Mouse (Mus musculus) heart, embryonic 16.5 days (tissue): ENCODE results near the gene Mthfd1. TPM values are rescaled to one million over a fixed set of nuclear protein-coding genes. Genes with fewer than 3 reads are reported as not detected.

ENCODE experiments used
- ATAC-seq: fragments of 200-750 bp; cut with Nextera tagmentation; replicated peaks from 2 replicates; pipeline ENCODE4 v1.8.0; 2017; ENCODE audit warnings: moderate number of reproducible peaks; ENCODE audit not compliant: insufficient read depth, low FRiP score; ENCODE audit errors: extremely low read depth
- H3K27ac ChIP-seq: fragments of 300-500 bp; sonication (generic); 2 replicates; pipeline ENCODE4 v1.5.1; 2014; ENCODE audit warnings: mild to moderate bottlenecking, low read length, control low read depth, moderate library complexity
- H3K27me3 ChIP-seq: fragments of 300-500 bp; sonication (generic); 2 replicates; pipeline ENCODE4 v1.6.1; 2014; ENCODE audit warnings: low read length, mixed read lengths; ENCODE audit not compliant: control insufficient read depth, insufficient read depth
- H3K36me3 ChIP-seq: fragments of 300-500 bp; sonication (generic); 2 replicates; pipeline ENCODE4 v1.6.1; 2014; ENCODE audit not compliant: control insufficient read depth, insufficient read depth
- H3K4me1 ChIP-seq: fragments of 300-500 bp; sonication (generic); 2 replicates; pipeline ENCODE4 v1.6.1; 2014; ENCODE audit warnings: low read length, mixed read lengths; ENCODE audit not compliant: control insufficient read depth, insufficient read depth
- H3K4me2 ChIP-seq: fragments of 300-500 bp; sonication (generic); 2 replicates; pipeline ENCODE4 v1.6.1; 2014; ENCODE audit warnings: low read depth, mild to moderate bottlenecking, control low read depth, low read length
- H3K4me3 ChIP-seq: fragments of 300-500 bp; sonication (generic); 2 replicates; pipeline ENCODE4 v1.5.1; 2014; ENCODE audit warnings: mild to moderate bottlenecking, control low read depth, low read length
- H3K9ac ChIP-seq: fragments of 300-500 bp; sonication (generic); 2 replicates; pipeline ENCODE4 v1.6.1; 2014; ENCODE audit warnings: low read length, control low read depth
- H3K9me3 ChIP-seq: fragments of 300-500 bp; sonication (generic); replicated peaks from 2 replicates; pipeline ENCODE4 v1.6.1; 2016; ENCODE audit warnings: low read length; ENCODE audit not compliant: control insufficient read depth
- WGBS: fragments of 180-500 bp; shearing (Covaris S2); extraction: QIAGEN DNeasy Blood & Tissue Kit; methylation state at CpG from one replicate; pipeline ENCODE4 v1.1.7; 2014; 5-methylcytosine and 5-hydroxymethylcytosine counted together
- polyA plus RNA-seq: library from polyadenylated mRNA; unstranded; fragments of >200 nt; fragmentation: Nextera tagmentation; extraction: Ambion mirVana; gene quantifications from 2 replicates; pipeline ENCODE4 v1.2.1, GENCODE M21; 2015

Gene Mthfd1
- polyA plus RNA-seq, 1 experiment from 2014 or later, result 45.8 TPM

- H3K27me3 ChIP-seq, result no peaks in the 10 kb centered on the region
- peaks cover 6% of the 10 kb centered on the region; the same call in 1 of the 2 replicates for H3K4me1 ChIP-seq
- no peak overlapping the region for H3K4me2 ChIP-seq
- no peak for ATAC-seq
- H3K27ac ChIP-seq, result no peak overlapping the region
- H3K9me3 ChIP-seq, result no peaks in the 10 kb centered on the region
- no peak overlapping the region for H3K9ac ChIP-seq
- 82% methylated on average over 6 of the region's 6 CpGs for WGBS
- peaks cover 26% of the 10 kb centered on the region for H3K36me3 ChIP-seq
- no peak overlapping the region for H3K4me3 ChIP-seq
Measured at GRCm38 (mm10) chr12:76285418-76285817, 30.3 kb downstream of the Mthfd1 start.

- no peak overlapping the region for H3K27ac ChIP-seq
- H3K9me3 ChIP-seq, result no peaks in the 10 kb centered on the region
- peaks cover 42% of the 10 kb centered on the region for H3K36me3 ChIP-seq
- no peak overlapping the region for H3K9ac ChIP-seq
- no peaks in the 10 kb centered on the region for H3K4me1 ChIP-seq
- no peaks in the 10 kb centered on the region for H3K27me3 ChIP-seq
- no peak overlapping the region for H3K4me3 ChIP-seq
- WGBS, result 75% methylated on average over 8 of the region's 8 CpGs
- no peak overlapping the region for H3K4me2 ChIP-seq
- ATAC-seq, result no peak
Measured at GRCm38 (mm10) chr12:76287986-76288385, 32.9 kb downstream of the Mthfd1 start.

- H3K4me3 ChIP-seq, result no peak overlapping the region
- WGBS, result 89% methylated on average over 5 of the region's 5 CpGs
- peaks cover 38% of the 10 kb centered on the region for H3K36me3 ChIP-seq
- H3K27ac ChIP-seq, result no peak overlapping the region
- no peak overlapping the region for H3K4me2 ChIP-seq
- H3K27me3 ChIP-seq, result no peaks in the 10 kb centered on the region
- no peaks in the 10 kb centered on the region for H3K4me1 ChIP-seq
- H3K9me3 ChIP-seq, result no peaks in the 10 kb centered on the region
- H3K9ac ChIP-seq, result no peak overlapping the region
- no peak for ATAC-seq
Measured at GRCm38 (mm10) chr12:76288494-76288893, 33.4 kb downstream of the Mthfd1 start.

GRCm38 (mm10) chr12:76289428-76289827 is 34.3 kb downstream of the Mthfd1 start:
- Histone ChIP-seq H3K27ac (no peak overlapping the region), H3K4me2 (no peak overlapping the region), H3K4me1 (no peaks in the 10 kb centered on the region), H3K36me3 (peaks cover 35% of the 10 kb centered on the region), H3K4me3 (no peak overlapping the region), H3K9ac (no peak overlapping the region), H3K27me3 (no peaks in the 10 kb centered on the region), H3K9me3 (no peaks in the 10 kb centered on the region)
- no peak for ATAC-seq
- WGBS, result 96% methylated on average over 12 of the region's 12 CpGs

GRCm38 (mm10) chr12:76290271-76290670 is 35.2 kb downstream of the Mthfd1 start:
- ATAC-seq, result no peak
- no peak overlapping the region for H3K9ac ChIP-seq
- H3K4me3 ChIP-seq, result no peak overlapping the region
- H3K27ac ChIP-seq, result no peak overlapping the region
- H3K36me3 ChIP-seq, result peaks cover 39% of the 10 kb centered on the region
- H3K27me3 ChIP-seq, result no peaks in the 10 kb centered on the region
- no peaks in the 10 kb centered on the region for H3K9me3 ChIP-seq
- H3K4me2 ChIP-seq, result no peak overlapping the region
- H3K4me1 ChIP-seq, result no peaks in the 10 kb centered on the region
- WGBS, result 92% methylated on average over 2 of the region's 2 CpGs

- H3K36me3 ChIP-seq, result peaks cover 52% of the 10 kb centered on the region
- ATAC-seq, result no peak
Measured at GRCm38 (mm10) chr12:76293192-76293591, 38.1 kb downstream of the Mthfd1 start.

GRCm38 (mm10) chr12:76297830-76298229 is 42.7 kb downstream of the Mthfd1 start:
- no peaks in the 10 kb centered on the region for H3K9me3 ChIP-seq
- no peak overlapping the region for H3K4me2 ChIP-seq
- no peaks in the 10 kb centered on the region for H3K4me1 ChIP-seq
- H3K27me3 ChIP-seq, result no peaks in the 10 kb centered on the region
- no peak overlapping the region for H3K27ac ChIP-seq
- no peak overlapping the region for H3K9ac ChIP-seq
- H3K36me3 ChIP-seq, result peaks cover 30% of the 10 kb centered on the region
- 88% methylated on average over 5 of the region's 5 CpGs for WGBS
- ATAC-seq, result no peak
- no peak overlapping the region for H3K4me3 ChIP-seq

More at GRCm38 (mm10) chr12:76293192-76293591, 38.1 kb downstream of the Mthfd1 start:
- H3K4me1 ChIP-seq, result no peaks in the 10 kb centered on the region
- H3K4me3 ChIP-seq, result no peak overlapping the region
- H3K27ac ChIP-seq, result no peak overlapping the region
- H3K27me3 ChIP-seq, result no peaks in the 10 kb centered on the region
- no peak overlapping the region for H3K9ac ChIP-seq
- H3K4me2 ChIP-seq, result no peak overlapping the region
- H3K9me3 ChIP-seq, result no peaks in the 10 kb centered on the region
- WGBS, result 46% methylated on average over 7 of the region's 7 CpGs

GRCm38 (mm10) chr12:76299361-76299906 is 44.3 kb downstream of the Mthfd1 start:
- Histone ChIP-seq H3K36me3 (peaks cover 22% of the 10 kb centered on the region), H3K4me3 (no peak overlapping the region), H3K9me3 (no peaks in the 10 kb centered on the region), H3K4me2 (no peak overlapping the region), H3K27me3 (no peaks in the 10 kb centered on the region), H3K4me1 (no peaks in the 10 kb centered on the region), H3K27ac (no peak overlapping the region), H3K9ac (no peak overlapping the region)
- WGBS, result 78% methylated on average over 9 of the region's 9 CpGs
- ATAC-seq, result no peak

- 83% methylated on average over 10 of the region's 10 CpGs for WGBS
- H3K4me3 ChIP-seq, result no peak overlapping the region
- H3K27ac ChIP-seq, result no peak overlapping the region
- no peak overlapping the region for H3K4me2 ChIP-seq
- ATAC-seq, result no peak
- no peak overlapping the region for H3K9ac ChIP-seq
- peaks cover 18% of the 10 kb centered on the region for H3K36me3 ChIP-seq
- H3K9me3 ChIP-seq, result no peaks in the 10 kb centered on the region
- H3K27me3 ChIP-seq, result no peaks in the 10 kb centered on the region
- H3K4me1 ChIP-seq, result no peaks in the 10 kb centered on the region
Measured at GRCm38 (mm10) chr12:76300367-76300766, 45.3 kb downstream of the Mthfd1 start.
